Mouse (Mus musculus) forelimb bud, embryonic 11.5 days (tissue): ENCODE data around the gene Coq5.

ENCODE experiments used
- DNase-seq: peaks from one replicate; pipeline ENCODE4 v3.0.0-alpha.2; 2012; ENCODE audit warnings: low read depth, low spot score

Coq5 gene

GRCm38 (mm10) chr5:115266787-115267468 lies 12.5 kb upstream of the Coq5 start:
- no peak for DNase-seq

GRCm38 (mm10) chr5:115267469-115268045 lies 11.9 kb upstream of the Coq5 start:
- no peak for DNase-seq

DNA sequence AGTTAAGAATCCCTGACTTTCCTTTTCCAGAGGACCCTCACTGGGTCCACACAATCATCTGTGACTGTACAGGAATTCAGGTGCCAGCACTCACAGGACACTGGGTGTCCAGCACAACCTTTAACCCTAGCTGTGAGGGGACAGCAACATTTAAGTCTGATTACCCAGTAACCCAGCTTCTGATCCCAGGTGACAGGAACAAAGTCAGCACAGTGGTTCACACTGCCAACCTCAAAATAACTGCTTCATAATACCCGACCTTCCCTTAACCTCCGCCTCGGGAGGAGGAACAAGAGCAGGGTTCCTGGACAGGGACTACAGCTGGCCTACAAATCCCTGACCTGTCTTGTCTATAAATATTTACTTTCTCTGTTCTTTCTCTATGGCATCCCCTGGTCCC lies 11.2 kb upstream of the Coq5 start:
- DNase-seq: no peak

DNA sequence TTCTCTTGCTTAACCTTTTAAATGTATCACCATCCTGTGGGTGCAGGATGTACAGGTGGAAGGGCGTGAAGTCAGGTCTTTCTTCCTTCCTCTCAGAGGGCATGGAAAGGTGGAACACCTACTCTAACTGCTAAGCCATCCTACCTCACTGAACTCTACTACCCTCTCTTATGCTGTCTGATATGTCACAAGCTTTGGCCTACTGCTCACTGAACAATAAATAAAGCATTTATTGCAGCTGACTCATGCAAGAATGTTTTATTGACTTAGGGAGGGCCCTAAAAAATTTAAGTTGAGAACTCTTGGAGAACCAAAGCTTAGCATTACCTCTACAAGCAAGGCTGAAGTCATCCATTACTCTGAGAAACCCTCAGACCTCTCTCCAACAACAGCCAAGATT lies 9.5 kb upstream of the Coq5 start:
- DNase-seq: no peak

DNA sequence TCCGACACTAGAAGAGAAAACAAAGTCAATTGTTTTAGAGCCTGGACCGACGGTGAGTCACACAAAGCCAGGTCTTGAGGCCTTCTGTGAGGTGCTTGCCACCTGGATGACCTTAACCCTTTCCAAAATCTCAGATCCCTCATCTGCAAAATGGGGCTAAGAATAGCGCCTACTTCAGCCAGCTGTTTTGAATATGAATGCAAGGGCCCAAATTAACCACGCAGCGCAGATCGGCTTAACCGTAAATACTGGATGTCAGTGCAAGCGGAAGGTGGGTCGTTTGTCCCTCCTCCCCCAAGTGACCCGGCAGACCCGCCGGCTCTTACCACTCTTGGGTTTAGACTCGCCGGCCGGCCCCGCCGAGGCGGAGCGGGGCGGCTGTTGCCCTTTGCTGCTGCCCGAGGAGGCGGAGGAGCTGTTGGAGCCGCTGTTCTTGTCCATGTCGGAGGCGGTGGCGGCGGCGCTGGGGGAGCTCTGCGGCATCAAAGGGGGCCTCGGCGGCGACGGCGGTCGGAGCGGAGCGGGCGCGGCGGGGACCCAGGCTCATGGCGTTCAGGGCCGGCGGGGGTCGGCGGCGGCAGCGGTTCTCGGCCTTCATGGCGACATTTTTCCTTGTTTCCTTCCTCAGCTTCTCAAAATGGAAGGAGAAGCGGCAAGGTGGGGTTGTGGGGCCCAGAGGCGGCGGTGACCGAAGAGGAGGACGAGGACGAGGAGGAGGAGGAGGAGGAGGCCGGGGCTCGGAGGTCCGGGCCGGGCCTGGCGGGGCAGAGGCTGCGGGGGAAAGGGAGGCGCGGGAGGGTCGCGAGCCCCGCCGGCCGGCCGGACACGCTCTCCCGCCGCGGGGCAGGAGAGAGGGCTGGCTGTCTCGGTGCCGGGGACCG lies 7.3 kb upstream of the Coq5 start:
- no peak for DNase-seq

GRCm38 (mm10) chr5:115272812-115273548 lies 6.5 kb upstream of the Coq5 start, which contains the start of gene Rnf10:
TSS of gene Rnf10 (minus strand) at chr5:115272898.
- peak; percentile 98 for DNase-seq

- no peak for DNase-seq
Observed at GRCm38 (mm10) chr5:115273549-115274135, 5.8 kb upstream of the Coq5 start.

DNA sequence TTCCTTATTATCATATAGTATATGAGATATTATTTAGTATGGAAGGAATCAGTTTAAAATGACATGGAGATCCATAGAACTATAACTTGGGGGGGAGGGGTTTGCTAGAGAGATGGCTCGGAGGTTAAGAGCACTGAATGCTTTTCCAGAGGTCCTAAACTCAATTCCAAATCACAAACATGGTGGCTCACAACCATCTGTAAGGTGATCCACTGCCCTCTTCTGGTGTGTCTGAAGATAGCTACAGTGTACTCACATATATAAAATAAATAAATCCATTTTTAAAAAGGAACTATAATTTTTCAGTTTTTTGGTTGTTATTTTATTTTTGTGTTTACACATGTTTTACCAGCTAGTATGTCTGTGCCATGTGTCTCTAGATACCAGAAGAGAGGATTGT lies 5.1 kb upstream of the Coq5 start:
- no peak for DNase-seq

GRCm38 (mm10) chr5:115274771-115275170 lies 4.7 kb upstream of the Coq5 start:
- no peak for DNase-seq

DNA sequence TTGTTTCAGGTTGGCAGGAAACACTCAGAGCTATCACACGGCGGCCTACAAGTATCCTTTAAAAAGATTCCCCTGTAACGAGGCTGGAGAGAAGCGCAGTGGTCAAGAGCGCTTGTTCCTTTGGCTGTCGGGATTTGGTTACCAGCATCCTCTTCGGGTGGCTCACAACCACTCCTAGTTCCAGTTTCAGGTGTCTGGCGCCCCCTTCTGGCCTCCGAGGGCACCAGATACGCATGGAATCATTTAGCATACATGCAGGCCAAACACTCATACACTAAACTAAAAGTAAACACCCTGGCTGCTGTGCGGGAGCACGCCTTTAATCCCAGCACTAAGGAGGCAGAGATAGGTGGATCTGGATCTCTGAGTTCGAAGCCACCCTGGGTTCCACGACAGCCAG lies 3.5 kb upstream of the Coq5 start:
- DNase-seq: peak; percentile 46

GRCm38 (mm10) chr5:115278053-115278452 lies 1.4 kb upstream of the Coq5 start:
- no peak for DNase-seq

DNA sequence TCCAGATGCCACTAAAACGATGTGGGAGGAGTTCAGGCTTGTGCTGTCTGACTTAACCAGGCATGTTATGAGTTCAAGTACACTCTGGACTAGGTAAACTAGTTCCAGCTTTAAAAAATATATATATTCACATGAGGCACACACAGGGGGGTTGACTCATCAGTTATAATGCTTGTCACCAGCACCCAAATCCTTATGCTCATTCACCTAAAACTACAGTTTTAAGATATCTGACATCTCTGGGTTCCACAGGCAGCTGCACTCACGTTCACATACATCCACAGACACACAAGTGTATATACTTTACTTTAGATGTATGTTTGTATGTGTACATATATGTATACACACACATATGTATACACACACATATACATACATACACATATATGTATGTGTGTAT lies 681 bp upstream of the Coq5 start:
- DNase-seq: no peak

GRCm38 (mm10) chr5:115280050-115280687 lies 703 bp downstream of the Coq5 start:
- DNase-seq: no peak

GRCm38 (mm10) chr5:115284735-115285134 lies 5.3 kb downstream of the Coq5 start:
- no peak for DNase-seq

GRCm38 (mm10) chr5:115294173-115294572 lies 14.7 kb downstream of the Coq5 start:
- DNase-seq: no peak

DNA sequence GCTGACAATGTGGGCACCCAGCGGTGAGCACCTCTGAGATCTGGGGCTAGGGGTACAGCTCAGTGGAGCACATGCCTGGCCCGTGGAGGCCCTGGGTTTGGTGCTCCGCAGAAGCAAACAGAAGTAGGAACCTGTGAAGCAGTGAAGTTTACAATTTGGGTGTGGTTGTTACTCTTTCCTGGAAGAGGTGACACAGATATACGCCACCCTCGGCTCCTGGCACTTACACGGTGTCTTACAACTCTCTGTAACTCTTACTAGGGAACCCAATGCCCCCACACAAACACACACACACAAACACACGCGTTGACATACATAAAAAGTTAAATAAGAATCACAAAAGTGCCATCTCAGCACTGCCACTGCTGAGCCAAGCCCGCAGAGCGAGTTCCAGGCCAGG lies 16.9 kb downstream of the Coq5 start:
- no peak for DNase-seq

- DNase-seq: peak; percentile 67
Observed at GRCm38 (mm10) chr5:115300035-115300744, 20.7 kb downstream of the Coq5 start.

DNA sequence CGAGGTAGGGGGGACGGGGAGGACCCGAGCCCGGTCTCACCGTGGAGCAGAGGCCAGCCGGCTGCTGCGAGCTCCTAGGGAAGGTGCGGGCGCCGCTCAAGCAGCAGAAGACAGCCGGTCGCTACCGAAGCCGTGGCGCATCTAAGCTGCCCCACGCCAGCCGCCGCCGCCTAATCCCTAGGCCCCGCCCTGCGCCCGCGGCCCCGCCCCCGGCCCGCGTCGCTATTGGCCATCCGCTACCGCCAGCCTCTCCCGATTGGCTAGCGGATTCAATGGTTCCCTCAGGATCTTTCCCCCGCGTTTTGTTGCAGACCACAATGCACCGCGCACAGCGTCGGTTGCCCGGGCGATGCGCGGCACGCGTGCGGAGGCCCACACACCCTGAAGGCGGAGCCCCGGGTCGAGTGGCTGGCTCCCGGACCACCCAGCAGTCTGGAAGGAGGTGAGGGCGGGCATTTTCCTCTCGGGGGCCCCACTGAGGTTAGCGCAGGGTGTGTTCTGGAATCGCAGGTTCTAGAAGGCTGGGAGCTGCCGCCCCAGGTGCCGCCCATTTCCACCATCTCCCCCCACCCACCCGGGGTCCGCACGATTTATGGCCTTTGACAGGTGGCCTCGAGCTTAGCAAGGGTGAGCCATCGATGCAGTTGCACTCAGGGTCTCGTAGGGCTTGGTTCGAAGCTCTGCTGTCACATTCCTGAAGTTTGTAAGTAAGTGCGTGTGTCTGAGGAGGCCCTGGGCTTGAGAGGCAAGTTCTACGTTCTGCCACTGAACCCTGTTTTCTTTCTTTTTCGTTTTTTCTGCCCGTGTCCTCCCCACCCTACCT lies 21.5 kb downstream of the Coq5 start, which contains the start of gene Dynll1:
Gene Dynll1, minus strand, starts transcription at position 208 of the 823 bp plus-strand sequence.
- peak; percentile 100 for DNase-seq

DNA sequence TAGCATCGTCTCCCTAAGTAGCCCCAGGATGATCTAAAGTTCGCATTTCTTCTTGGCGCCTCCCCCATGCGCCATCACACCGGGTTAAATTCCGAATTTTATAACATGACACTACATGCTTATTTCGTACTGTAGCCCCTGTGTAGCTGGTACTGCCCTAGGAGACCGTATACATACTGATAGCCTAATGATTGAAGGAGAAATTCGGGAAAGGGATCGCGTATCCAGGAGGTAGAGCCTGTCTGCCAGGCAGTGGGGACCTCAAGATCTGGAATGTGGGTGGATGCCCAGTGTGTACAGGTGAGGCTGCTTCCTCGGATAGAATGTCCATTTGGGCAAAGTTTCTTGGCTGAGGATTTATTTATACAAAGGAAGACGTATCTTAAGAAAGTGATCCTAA lies 22.1 kb downstream of the Coq5 start:
- DNase-seq: no peak
